Mouse (Mus musculus): Measurements from ENCODE around the gene Tusc2. TPM values are rescaled to one million over a fixed set of nuclear protein-coding genes. Genes with fewer than 3 reads are reported as not detected.

The Tusc2 gene
- polyA plus RNA-seq (2011; ENCODE audit: insufficient read depth, insufficient read length, low replicate concordance, missing spikeins) = 15.0 and 22.1 TPM in 2 replicates

- TF ChIP-seq POLR2A (IDR thresholded peaks at IDR 0.05; ENCODE audit: borderline replicate concordance, control insufficient read depth, low read depth, low read length) (peak; percentile 74; the same call in 1 of the 2 replicates), CTCF (IDR thresholded peaks at IDR 0.05; ENCODE audit: control insufficient read depth, insufficient read depth, low read length) (no peak)
- Histone ChIP-seq H3K27ac (ENCODE audit: control insufficient read depth, insufficient read depth, low read depth, low read length, poor library complexity) (peak within 1 kb of the TSS; percentile 66), H3K4me1 (ENCODE audit: control insufficient read depth, insufficient read depth, low read length) (no peaks in the 10 kb centered on the region; the same call in 1 of the 2 replicates), H3K4me3 (replicated peaks; ENCODE audit: control insufficient read depth, low read depth, low read length) (peak within 1 kb of the TSS; percentile 50)
- WGBS = under 1% methylated on average over 46 of the region's 46 CpGs
Measured at GRCm38 (mm10) chr9:107563029-107563581, at the start of gene Tusc2. TSS of gene Tusc2 (plus strand) at chr9:107563255.

- Histone ChIP-seq H3K27ac (ENCODE audit: control insufficient read depth, insufficient read depth, low read depth, low read length, poor library complexity) (no peak overlapping the region), H3K4me1 (ENCODE audit: control insufficient read depth, insufficient read depth, low read length) (no peaks in the 10 kb centered on the region), H3K4me3 (replicated peaks; ENCODE audit: control insufficient read depth, low read depth, low read length) (no peak overlapping the region)
- WGBS = 29% methylated on average over 14 of the region's 14 CpGs
- peak; percentile 97 for TF ChIP-seq CTCF (IDR thresholded peaks at IDR 0.05; ENCODE audit: control insufficient read depth, insufficient read depth, low read length)
- no peak for TF ChIP-seq POLR2A (IDR thresholded peaks at IDR 0.05; ENCODE audit: borderline replicate concordance, control insufficient read depth, low read depth, low read length)
Measured at GRCm38 (mm10) chr9:107514303-107514955, 48.6 kb upstream of the Tusc2 start.

GRCm38 (mm10) chr9:107520331-107520730 lies 42.7 kb upstream of the Tusc2 start:
- no peak overlapping the region for H3K27ac ChIP-seq (ENCODE audit: control insufficient read depth, insufficient read depth, low read depth, low read length, poor library complexity)
- TF ChIP-seq CTCF (IDR thresholded peaks at IDR 0.05; ENCODE audit: control insufficient read depth, insufficient read depth, low read length) (no peak), POLR2A (IDR thresholded peaks at IDR 0.05; ENCODE audit: borderline replicate concordance, control insufficient read depth, low read depth, low read length) (no peak)
- peaks cover 2% of the 10 kb centered on the region; the same call in 1 of the 2 replicates for H3K4me1 ChIP-seq (ENCODE audit: control insufficient read depth, insufficient read depth, low read length)
- H3K4me3 ChIP-seq (replicated peaks; ENCODE audit: control insufficient read depth, low read depth, low read length) = no peak overlapping the region
- WGBS = 78% methylated on average over 6 of the region's 6 CpGs

- 16% methylated on average over 5 of the region's 5 CpGs for WGBS
- peaks cover 2% of the 10 kb centered on the region; the same call in 1 of the 2 replicates for H3K4me1 ChIP-seq (ENCODE audit: control insufficient read depth, insufficient read depth, low read length)
Measured at GRCm38 (mm10) chr9:107521190-107521589, 41.9 kb upstream of the Tusc2 start.

GRCm38 (mm10) chr9:107521711-107522399 lies 41.2 kb upstream of the Tusc2 start:
- Histone ChIP-seq H3K4me3 (replicated peaks; ENCODE audit: control insufficient read depth, low read depth, low read length) (peak overlapping the region; percentile 36), H3K27ac (ENCODE audit: control insufficient read depth, insufficient read depth, low read depth, low read length, poor library complexity) (no peak overlapping the region), H3K4me1 (ENCODE audit: control insufficient read depth, insufficient read depth, low read length) (peaks cover 2% of the 10 kb centered on the region; the same call in 1 of the 2 replicates)
- TF ChIP-seq CTCF (IDR thresholded peaks at IDR 0.05; ENCODE audit: control insufficient read depth, insufficient read depth, low read length) = no peak
- TF ChIP-seq POLR2A (IDR thresholded peaks at IDR 0.05; ENCODE audit: borderline replicate concordance, control insufficient read depth, low read depth, low read length) = no peak
- 8% methylated on average over 25 of the region's 25 CpGs for WGBS

More at GRCm38 (mm10) chr9:107521190-107521589, 41.9 kb upstream of the Tusc2 start:
- H3K4me3 ChIP-seq (replicated peaks; ENCODE audit: control insufficient read depth, low read depth, low read length) = no peak overlapping the region
- TF ChIP-seq POLR2A (IDR thresholded peaks at IDR 0.05; ENCODE audit: borderline replicate concordance, control insufficient read depth, low read depth, low read length) (no peak), CTCF (IDR thresholded peaks at IDR 0.05; ENCODE audit: control insufficient read depth, insufficient read depth, low read length) (no peak)
- no peak overlapping the region for H3K27ac ChIP-seq (ENCODE audit: control insufficient read depth, insufficient read depth, low read depth, low read length, poor library complexity)

GRCm38 (mm10) chr9:107522400-107522711 lies 40.7 kb upstream of the Tusc2 start:
- H3K4me3 ChIP-seq (replicated peaks; ENCODE audit: control insufficient read depth, low read depth, low read length) = no peak overlapping the region
- no peak for TF ChIP-seq CTCF (IDR thresholded peaks at IDR 0.05; ENCODE audit: control insufficient read depth, insufficient read depth, low read length)
- no peak for TF ChIP-seq POLR2A (IDR thresholded peaks at IDR 0.05; ENCODE audit: borderline replicate concordance, control insufficient read depth, low read depth, low read length)
- peaks cover 2% of the 10 kb centered on the region; the same call in 1 of the 2 replicates for H3K4me1 ChIP-seq (ENCODE audit: control insufficient read depth, insufficient read depth, low read length)
- WGBS = 21% methylated on average over 2 of the region's 2 CpGs
- no peak overlapping the region for H3K27ac ChIP-seq (ENCODE audit: control insufficient read depth, insufficient read depth, low read depth, low read length, poor library complexity)

GRCm38 (mm10) chr9:107526198-107527026 lies 36.6 kb upstream of the Tusc2 start:
- WGBS = 10% methylated on average over 44 of the region's 44 CpGs
- no peak for TF ChIP-seq CTCF (IDR thresholded peaks at IDR 0.05; ENCODE audit: control insufficient read depth, insufficient read depth, low read length)
- TF ChIP-seq POLR2A (IDR thresholded peaks at IDR 0.05; ENCODE audit: borderline replicate concordance, control insufficient read depth, low read depth, low read length) = no peak
- H3K4me3 ChIP-seq (replicated peaks; ENCODE audit: control insufficient read depth, low read depth, low read length) = no peak overlapping the region
- H3K27ac ChIP-seq (ENCODE audit: control insufficient read depth, insufficient read depth, low read depth, low read length, poor library complexity) = peak overlapping the region; percentile 6; the same call in 1 of the 2 replicates
- peaks cover 2% of the 10 kb centered on the region; the same call in 1 of the 2 replicates for H3K4me1 ChIP-seq (ENCODE audit: control insufficient read depth, insufficient read depth, low read length)

All from bone marrow, adult 2 months (tissue).